Mouse (Mus musculus): ENCODE results near the gene Foxj1. TPM values are rescaled to one million over a fixed set of nuclear protein-coding genes. Genes with fewer than 3 reads are reported as not detected.
A peak's percentile ranks its signal among the peaks of the same experiment; 100 is the strongest.

Foxj1 gene
- total and polyA plus RNA-seq, 3 experiments, result 0.26 to 3.0 (median 2.6) TPM

DNA sequence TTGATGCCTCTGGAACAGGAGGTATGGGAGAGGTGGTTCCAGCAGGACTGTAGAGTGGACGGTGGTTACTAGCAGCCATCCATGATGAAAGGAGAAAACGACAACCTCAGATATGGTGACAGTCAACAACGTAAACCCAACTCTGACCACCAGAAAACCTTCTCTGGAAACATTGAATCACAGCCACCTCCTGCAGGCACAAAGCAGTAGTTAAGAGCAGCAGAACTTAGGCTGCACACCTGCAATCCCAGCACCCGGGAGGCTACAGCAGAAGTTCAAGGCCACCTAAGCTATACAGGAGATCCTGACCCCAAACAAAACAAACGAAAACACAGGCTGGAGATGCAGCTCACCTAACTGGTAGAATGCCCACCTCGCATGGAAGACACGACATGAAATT lies 45.6 kb upstream of the Foxj1 start (continued):
- TF ChIP-seq E2F4 (IDR thresholded peaks at IDR 0.05; ENCODE audit: insufficient replicate concordance, low read depth, low read length) (no peak), ETS1 (conservative IDR thresholded peaks at IDR 0.05; ENCODE audit: low read depth, low read length) (peak; percentile 76), KAT2A (IDR thresholded peaks at IDR 0.05; ENCODE audit: insufficient replicate concordance, low read length) (no peak), USF1 (IDR thresholded peaks at IDR 0.05; ENCODE audit: low read depth, low read length) (no peak), RCOR1 (conservative IDR thresholded peaks at IDR 0.05; ENCODE audit: low read depth, low read length) (no peak), MXI1 (IDR thresholded peaks at IDR 0.05; ENCODE audit: low read depth, low read length) (no peak), ZMIZ1 (IDR thresholded peaks at IDR 0.05; ENCODE audit: low read depth, low read length) (no peak), SIN3A (IDR thresholded peaks at IDR 0.05; ENCODE audit: low read length) (no peak), MEF2A (IDR thresholded peaks at IDR 0.05; ENCODE audit: borderline replicate concordance, low read depth, low read length) (0 out of 2 replicates have a peak, but pooled peaks have one; percentile 55), ZNF384 (IDR thresholded peaks at IDR 0.05; ENCODE audit: low read depth, low read length) (no peak), BHLHE40 (IDR thresholded peaks at IDR 0.05; ENCODE audit: low read depth, low read length) (peak; percentile 49; the same call in 1 of the 2 replicates), MYC (IDR thresholded peaks at IDR 0.05; ENCODE audit: low read depth, low read length) (no peak)

GRCm38 (mm10) chr11:116379530-116379929 lies 44.3 kb upstream of the Foxj1 start:
- peak; percentile 48 for DNase-seq (ENCODE audit: extremely low read depth)
- Histone ChIP-seq H3K4me2 (ENCODE audit: insufficient read depth, low read depth, poor library complexity, severe bottlenecking) (no peak overlapping the region), H3K36me3 (replicated peaks in 1 of 2; ENCODE audit: control insufficient read depth in 1 of 2, insufficient read depth in 1 of 2, low read length in 1 of 2) (peaks cover 0 to 3% of the 10 kb centered on the region in 2 experiments), H3K27ac (ENCODE audit: insufficient read depth, low read depth) (no peak overlapping the region), H3K79me2 (replicated peaks; ENCODE audit: control insufficient read depth, extremely low read depth, insufficient read depth, poor library complexity, severe bottlenecking) (no peaks in the 10 kb centered on the region; the same call in none of the 2 replicates), H3K9ac (ENCODE audit: insufficient read depth, low read depth) (no peak overlapping the region), H3K27me3 (replicated peaks) (no peaks in the 10 kb centered on the region), H3K4me3 (replicated peaks in 1 of 3; ENCODE audit: low read depth in 2 of 3, low read length in 2 of 3, poor library complexity in 1 of 3) (no peak overlapping the region), H3K9me3 (replicated peaks; ENCODE audit: low read length) (no peaks in the 10 kb centered on the region), H3K4me1 (ENCODE audit: control insufficient read depth in 1 of 2, insufficient read depth in 2 of 2) (peaks cover 27 to 57% of the 10 kb centered on the region in 2 experiments)
- no peak for TF ChIP-seq EP300 (IDR thresholded peaks at IDR 0.05; ENCODE audit: low read length)
- no peak for TF ChIP-seq CHD2 (IDR thresholded peaks at IDR 0.05; ENCODE audit: low read length)
- no peak for TF ChIP-seq ZC3H11A (IDR thresholded peaks at IDR 0.05; ENCODE audit: low read depth, low read length)
- TF ChIP-seq ZNF384 (IDR thresholded peaks at IDR 0.05; ENCODE audit: low read depth, low read length), result no peak
- TF ChIP-seq RAD21 (IDR thresholded peaks at IDR 0.05; ENCODE audit: low read depth, low read length), result no peak
- no peak for TF ChIP-seq KAT2A (IDR thresholded peaks at IDR 0.05; ENCODE audit: insufficient replicate concordance, low read length)
- TF ChIP-seq ELF1 (IDR thresholded peaks at IDR 0.05; ENCODE audit: low read depth, low read length), result no peak
- TF ChIP-seq HCFC1 (IDR thresholded peaks at IDR 0.05; ENCODE audit: low read depth, low read length), result no peak
- in situ Hi-C loops (cut with MboI; ENCODE audit: low pct_ligation_motif_present, low pct_unique_long_range_greater_than_20kb, low sequenced_read_pairs) (no loop called here), dilution Hi-C loops (cut with MboI; ENCODE audit: extremely low pct_ligation_motif_present, extremely low pct_unique_long_range_greater_than_20kb, low sequenced_read_pairs) (no loop called here)

All from CH12.LX (cell line).